Mouse (Mus musculus) adrenal gland, postnatal 36 days (tissue): ENCODE measurements at regions not wholly inside any gene's neighbourhood (a gene's known extent, or its start where the extent isn't known, plus 50 kb on each side); places are given as distances from the start of the nearest gene placed in this dataset.
A peak's percentile ranks its signal among the peaks of the same experiment; 100 is the strongest.

Source experiments
- DNase-seq, 2 experiments: peaks; one replicate each; pipeline ENCODE4 v3.0.0; 2021; ENCODE audit warnings: mixed read lengths in 1 of 2

- no peak for DNase-seq
Measured at GRCm38 (mm10) chr16:84318091-84318490, 196.8 kb upstream of the A730009L09Rik start.

DNA sequence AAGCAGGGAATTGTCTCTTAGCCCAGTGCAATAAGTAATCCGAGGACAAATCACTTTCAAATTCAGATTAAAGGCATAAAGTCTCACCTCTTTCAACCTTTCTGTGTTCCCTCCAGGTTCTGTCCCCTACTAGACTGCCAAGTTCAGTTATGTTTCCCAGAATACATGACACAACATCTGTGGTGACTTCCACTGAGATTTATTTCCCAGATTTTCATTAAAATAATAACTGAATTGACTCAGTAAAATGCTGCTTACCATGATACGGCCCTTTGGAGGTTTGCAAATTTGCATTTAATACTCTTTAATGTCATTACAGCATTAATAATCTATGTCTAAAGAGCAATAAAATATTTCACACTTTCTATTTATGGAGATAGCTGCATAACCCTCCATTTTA, 193.4 kb upstream of the A730009L09Rik start:
- no peak for DNase-seq

- DNase-seq, result no peak
Measured at GRCm38 (mm10) chr16:84330293-84330692, 184.6 kb upstream of the A730009L09Rik start.

- DNase-seq, result no peak
Measured at GRCm38 (mm10) chr16:84346089-84346488, 168.8 kb upstream of the A730009L09Rik start.

GRCm38 (mm10) chr16:84355118-84355517, 159.8 kb upstream of the A730009L09Rik start:
- no peak for DNase-seq

- DNase-seq, result peak; percentile 15 to 23
Measured at GRCm38 (mm10) chr16:84365969-84366368, 149.0 kb upstream of the A730009L09Rik start.

GRCm38 (mm10) chr16:84368928-84369682, 145.8 kb upstream of the A730009L09Rik start:
- DNase-seq, result no peak

DNA sequence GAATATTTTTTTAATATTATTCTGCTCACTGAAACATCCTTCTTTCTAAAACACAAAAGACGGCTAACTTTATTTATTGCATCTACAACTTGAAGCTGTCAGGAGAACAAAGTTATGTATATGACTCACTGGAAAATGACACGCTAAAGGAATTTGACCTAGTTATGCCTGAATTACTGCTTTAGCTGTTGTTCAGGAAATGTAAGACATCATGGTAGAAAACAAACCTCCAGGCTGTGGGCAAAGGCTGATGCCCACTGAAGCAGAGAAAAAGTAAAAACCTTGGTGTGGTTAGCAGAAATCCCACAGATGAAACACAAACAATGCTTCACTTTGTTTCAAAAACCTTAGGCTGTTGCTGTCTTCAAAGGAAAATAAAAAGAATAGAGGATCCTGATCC, 136.5 kb upstream of the A730009L09Rik start:
- peak in 1 of 2 experiments; percentile 2 for DNase-seq

GRCm38 (mm10) chr16:84391756-84392155, 123.2 kb upstream of the A730009L09Rik start:
- DNase-seq, result no peak

GRCm38 (mm10) chr16:84394895-84395294, 120.0 kb upstream of the A730009L09Rik start:
- no peak for DNase-seq

- DNase-seq, result no peak
Measured at GRCm38 (mm10) chr16:84421650-84422049, 93.3 kb upstream of the A730009L09Rik start.

- DNase-seq, result no peak
Measured at GRCm38 (mm10) chr16:84426990-84427540, 87.9 kb upstream of the A730009L09Rik start.

DNA sequence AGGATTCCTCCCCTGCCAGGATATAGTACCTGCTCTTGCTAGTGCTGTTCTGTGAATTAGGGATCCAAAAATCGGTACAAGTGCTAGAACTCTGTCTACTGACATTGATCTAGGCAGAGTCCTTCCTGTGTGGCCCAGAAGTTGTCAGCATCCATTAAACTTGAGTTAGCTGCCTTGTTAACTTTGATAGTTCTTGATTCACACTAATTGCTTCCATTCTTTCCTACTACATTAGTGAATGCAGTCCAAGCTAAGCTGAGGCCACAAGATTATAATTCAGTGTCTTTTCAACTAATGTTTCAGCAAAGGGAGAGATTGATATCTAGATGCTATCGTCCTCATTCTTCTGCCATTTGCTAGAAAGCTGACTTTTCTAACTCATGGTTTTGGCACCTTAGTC, 58.3 kb upstream of the A730009L09Rik start:
- DNase-seq, result no peak

GRCm38 (mm10) chr16:84462150-84462549, 52.8 kb upstream of the A730009L09Rik start:
- DNase-seq, result no peak
